Mouse (Mus musculus): ENCODE measurements at regions not wholly inside any gene's neighbourhood (a gene's known extent, or its start where the extent isn't known, plus 50 kb on each side); places are given as distances from the start of the nearest gene placed in this dataset.

- Histone ChIP-seq H3K4me2 (ENCODE audit: low read depth, severe bottlenecking) (no peak overlapping the region), H3K36me3 (ENCODE audit: control insufficient read depth, insufficient read depth, low read length) (no peaks in the 10 kb centered on the region), H3K27ac (replicated peaks; ENCODE audit: low read depth, low read length) (no peak overlapping the region), H3K4me3 (ENCODE audit: low read depth, low read length) (no peak overlapping the region), H3K4me1 (ENCODE audit: control insufficient read depth, insufficient read depth, low read length) (no peaks in the 10 kb centered on the region), H3K9me3 (ENCODE audit: control insufficient read depth, low read length) (no peaks in the 10 kb centered on the region), H3K27me3 (ENCODE audit: control insufficient read depth, insufficient read depth, low read length) (no peaks in the 10 kb centered on the region), H3K9ac (ENCODE audit: low read length) (no peak overlapping the region)
- ATAC-seq (ENCODE audit: insufficient number of reproducible peaks, low FRiP score, low TSS enrichment, low read depth) (no peak), DNase-seq (ENCODE audit: low spot score) (no peak)
- 95% methylated on average over 3 of the region's 3 CpGs for WGBS
These were observed 178.5 kb downstream of the Tmem114 start for GRCm38 (mm10) chr16:8246445-8246844.

DNA sequence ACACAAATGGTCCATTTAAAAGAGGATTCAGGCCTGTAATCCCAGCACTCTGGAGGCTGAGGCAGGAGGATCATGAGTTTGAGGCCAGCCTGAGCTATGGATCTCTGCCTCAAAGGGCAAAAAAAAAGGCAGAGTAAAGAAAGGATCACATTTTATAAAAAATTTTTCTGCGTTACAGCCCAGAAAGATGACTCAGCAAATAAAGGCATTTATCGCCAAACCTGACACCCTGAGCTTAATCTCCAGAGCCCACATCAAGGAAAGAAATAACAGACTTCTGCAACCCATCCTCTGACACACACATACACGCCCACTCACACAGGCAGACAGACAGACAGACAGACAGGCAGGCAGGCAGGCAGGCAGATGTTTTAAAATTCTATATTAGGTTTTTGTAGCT, 179.3 kb downstream of the Tmem114 start:
- H3K27me3 ChIP-seq (ENCODE audit: control insufficient read depth, insufficient read depth, low read length) = no peaks in the 10 kb centered on the region
- H3K4me1 ChIP-seq (ENCODE audit: control insufficient read depth, insufficient read depth, low read length) = no peaks in the 10 kb centered on the region
- ATAC-seq (ENCODE audit: insufficient number of reproducible peaks, low FRiP score, low TSS enrichment, low read depth) (no peak), DNase-seq (ENCODE audit: low spot score) (no peak)
- no peaks in the 10 kb centered on the region for H3K36me3 ChIP-seq (ENCODE audit: control insufficient read depth, insufficient read depth, low read length)
- no peak overlapping the region for H3K9ac ChIP-seq (ENCODE audit: low read length)
- no peaks in the 10 kb centered on the region for H3K9me3 ChIP-seq (ENCODE audit: control insufficient read depth, low read length)
- 86% methylated on average over 3 of the region's 3 CpGs for WGBS
- H3K4me3 ChIP-seq (ENCODE audit: low read depth, low read length) = no peak overlapping the region
- H3K4me2 ChIP-seq (ENCODE audit: low read depth, severe bottlenecking) = no peak overlapping the region
- no peak overlapping the region for H3K27ac ChIP-seq (replicated peaks; ENCODE audit: low read depth, low read length)

DNA sequence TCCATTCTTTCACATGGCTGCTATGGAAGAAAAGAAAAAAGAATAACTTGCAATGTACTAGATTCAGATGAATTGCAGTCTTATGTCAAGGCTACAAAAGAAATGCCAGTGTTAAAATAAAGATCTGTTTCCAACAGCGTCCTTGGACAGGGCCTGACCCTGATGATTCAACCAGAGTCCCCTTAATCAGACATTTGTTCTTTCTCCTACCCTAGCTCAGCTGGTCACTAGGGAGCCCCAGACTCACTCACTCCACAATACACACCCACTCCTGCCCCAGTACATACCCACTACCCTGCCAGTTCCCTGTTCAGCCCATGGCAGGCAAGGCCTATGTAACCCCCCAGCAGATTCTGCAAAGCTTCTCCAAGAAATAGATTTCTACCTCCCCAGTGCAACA, 190.6 kb downstream of the Tmem114 start:
- no peaks in the 10 kb centered on the region for H3K36me3 ChIP-seq (ENCODE audit: control insufficient read depth, insufficient read depth, low read length)
- H3K27ac ChIP-seq (replicated peaks; ENCODE audit: low read depth, low read length) = no peak overlapping the region
- no peak overlapping the region for H3K4me3 ChIP-seq (ENCODE audit: low read depth, low read length)
- ATAC-seq (ENCODE audit: insufficient number of reproducible peaks, low FRiP score, low TSS enrichment, low read depth) (no peak), DNase-seq (ENCODE audit: low spot score) (no peak)
- H3K4me1 ChIP-seq (ENCODE audit: control insufficient read depth, insufficient read depth, low read length) = no peaks in the 10 kb centered on the region
- no peaks in the 10 kb centered on the region for H3K27me3 ChIP-seq (ENCODE audit: control insufficient read depth, insufficient read depth, low read length)
- no peak overlapping the region for H3K9ac ChIP-seq (ENCODE audit: low read length)
- H3K4me2 ChIP-seq (ENCODE audit: low read depth, severe bottlenecking) = no peak overlapping the region
- no peaks in the 10 kb centered on the region; the same call in 1 of the 2 replicates for H3K9me3 ChIP-seq (ENCODE audit: control insufficient read depth, low read length)
- WGBS = 83% methylated on average over 1 of the region's 1 CpGs

- ATAC-seq (ENCODE audit: insufficient number of reproducible peaks, low FRiP score, low TSS enrichment, low read depth) (no peak), DNase-seq (ENCODE audit: low spot score) (no peak)
- WGBS = 78% methylated on average over 4 of the region's 4 CpGs
- Histone ChIP-seq H3K27me3 (ENCODE audit: control insufficient read depth, insufficient read depth, low read length) (no peaks in the 10 kb centered on the region), H3K9me3 (ENCODE audit: control insufficient read depth, low read length) (no peaks in the 10 kb centered on the region; the same call in 1 of the 2 replicates), H3K27ac (replicated peaks; ENCODE audit: low read depth, low read length) (no peak overlapping the region), H3K36me3 (ENCODE audit: control insufficient read depth, insufficient read depth, low read length) (no peaks in the 10 kb centered on the region), H3K9ac (ENCODE audit: low read length) (no peak overlapping the region), H3K4me1 (ENCODE audit: control insufficient read depth, insufficient read depth, low read length) (no peaks in the 10 kb centered on the region), H3K4me2 (ENCODE audit: low read depth, severe bottlenecking) (no peak overlapping the region), H3K4me3 (ENCODE audit: low read depth, low read length) (no peak overlapping the region)
These were observed 192.9 kb downstream of the Tmem114 start for GRCm38 (mm10) chr16:8232079-8232478.

DNA sequence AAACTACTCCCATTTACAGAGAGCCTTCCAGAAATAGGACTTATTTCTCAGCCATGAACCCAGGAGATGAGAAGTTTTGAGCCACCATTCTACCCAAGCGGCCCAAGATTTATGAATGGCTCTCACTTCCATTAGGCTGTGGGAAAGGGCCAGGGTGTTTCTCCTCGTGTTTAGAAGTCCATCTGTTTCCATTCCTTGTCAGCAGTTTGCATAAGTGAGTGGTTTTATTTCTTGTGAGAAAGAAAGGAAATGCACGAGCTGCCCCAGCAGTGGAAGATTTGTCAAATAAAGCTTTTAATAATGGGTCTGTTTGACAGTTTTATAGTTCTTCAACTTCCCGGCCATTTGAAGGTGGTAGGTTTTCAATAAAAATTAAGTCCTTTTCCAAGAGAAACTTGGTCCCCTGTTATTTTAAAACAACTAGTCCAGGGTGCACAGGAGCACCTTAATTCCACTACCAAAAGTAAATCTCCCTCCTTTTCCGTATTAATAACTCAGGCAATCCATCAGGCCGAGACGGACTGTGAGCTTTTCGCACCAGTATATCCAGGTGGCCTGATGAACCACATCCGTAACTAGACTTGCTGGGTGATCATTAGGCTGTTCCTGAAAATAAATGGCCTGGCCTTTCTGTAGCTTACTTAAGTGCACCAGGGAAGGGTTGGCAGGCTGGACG, 201.2 kb downstream of the Tmem114 start:
- no peaks in the 10 kb centered on the region for H3K36me3 ChIP-seq (ENCODE audit: control insufficient read depth, insufficient read depth, low read length)
- no peak overlapping the region for H3K9ac ChIP-seq (ENCODE audit: low read length)
- 0 out of 2 replicates have a peak overlapping the region, but pooled peaks have one; percentile 6 for H3K27ac ChIP-seq (replicated peaks; ENCODE audit: low read depth, low read length)
- peak; percentile 86 for ATAC-seq (ENCODE audit: insufficient number of reproducible peaks, low FRiP score, low TSS enrichment, low read depth)
- peak; percentile 68 for DNase-seq (ENCODE audit: low spot score)
- 14% methylated on average over 10 of the region's 10 CpGs for WGBS
- H3K4me3 ChIP-seq (ENCODE audit: low read depth, low read length) = no peak overlapping the region
- no peak overlapping the region for H3K4me2 ChIP-seq (ENCODE audit: low read depth, severe bottlenecking)
- H3K9me3 ChIP-seq (ENCODE audit: control insufficient read depth, low read length) = no peaks in the 10 kb centered on the region
- peaks cover 5% of the 10 kb centered on the region; the same call in 1 of the 2 replicates for H3K4me1 ChIP-seq (ENCODE audit: control insufficient read depth, insufficient read depth, low read length)
- no peaks in the 10 kb centered on the region for H3K27me3 ChIP-seq (ENCODE audit: control insufficient read depth, insufficient read depth, low read length)

GRCm38 (mm10) chr16:8208251-8209181, 216.4 kb downstream of the Tmem114 start:
- no peaks in the 10 kb centered on the region for H3K4me1 ChIP-seq (ENCODE audit: control insufficient read depth, insufficient read depth, low read length)
- no peaks in the 10 kb centered on the region for H3K27me3 ChIP-seq (ENCODE audit: control insufficient read depth, insufficient read depth, low read length)
- no peak overlapping the region for H3K4me2 ChIP-seq (ENCODE audit: low read depth, severe bottlenecking)
- DNase-seq (ENCODE audit: low spot score) = no peak
- H3K27ac ChIP-seq (replicated peaks; ENCODE audit: low read depth, low read length) = no peak overlapping the region
- 83% methylated on average over 8 of the region's 8 CpGs for whole genome bisulfite sequencing
- no peaks in the 10 kb centered on the region for H3K36me3 ChIP-seq (ENCODE audit: control insufficient read depth, insufficient read depth, low read length)
- no peaks in the 10 kb centered on the region for H3K9me3 ChIP-seq (ENCODE audit: control insufficient read depth, low read length)
- no peak overlapping the region for H3K9ac ChIP-seq (ENCODE audit: low read length)
- ATAC-seq (ENCODE audit: insufficient number of reproducible peaks, low FRiP score, low TSS enrichment, low read depth) = no peak
- no peak overlapping the region for H3K4me3 ChIP-seq (ENCODE audit: low read depth, low read length)

- Histone ChIP-seq H3K4me3 (ENCODE audit: low read depth, low read length) (no peak overlapping the region), H3K4me1 (ENCODE audit: control insufficient read depth, insufficient read depth, low read length) (no peaks in the 10 kb centered on the region), H3K27ac (replicated peaks; ENCODE audit: low read depth, low read length) (no peak overlapping the region), H3K4me2 (ENCODE audit: low read depth, severe bottlenecking) (no peak overlapping the region), H3K9me3 (ENCODE audit: control insufficient read depth, low read length) (no peaks in the 10 kb centered on the region), H3K27me3 (ENCODE audit: control insufficient read depth, insufficient read depth, low read length) (no peaks in the 10 kb centered on the region), H3K9ac (ENCODE audit: low read length) (no peak overlapping the region), H3K36me3 (ENCODE audit: control insufficient read depth, insufficient read depth, low read length) (no peaks in the 10 kb centered on the region)
- WGBS = 54% methylated on average over 5 of the region's 5 CpGs
- ATAC-seq (ENCODE audit: insufficient number of reproducible peaks, low FRiP score, low TSS enrichment, low read depth) = no peak
- no peak for DNase-seq (ENCODE audit: low spot score)
These were observed 219.9 kb downstream of the Tmem114 start for GRCm38 (mm10) chr16:8205014-8205413.

- DNase-seq (ENCODE audit: low spot score) (no peak), ATAC-seq (ENCODE audit: insufficient number of reproducible peaks, low FRiP score, low TSS enrichment, low read depth) (no peak)
- Histone ChIP-seq H3K9ac (ENCODE audit: low read length) (no peak overlapping the region), H3K9me3 (ENCODE audit: control insufficient read depth, low read length) (no peaks in the 10 kb centered on the region), H3K36me3 (ENCODE audit: control insufficient read depth, insufficient read depth, low read length) (no peaks in the 10 kb centered on the region), H3K27ac (replicated peaks; ENCODE audit: low read depth, low read length) (no peak overlapping the region), H3K4me2 (ENCODE audit: low read depth, severe bottlenecking) (no peak overlapping the region), H3K4me3 (ENCODE audit: low read depth, low read length) (no peak overlapping the region), H3K4me1 (ENCODE audit: control insufficient read depth, insufficient read depth, low read length) (no peaks in the 10 kb centered on the region), H3K27me3 (ENCODE audit: control insufficient read depth, insufficient read depth, low read length) (no peaks in the 10 kb centered on the region)
- 93% methylated on average over 3 of the region's 3 CpGs for WGBS
These were observed 223.6 kb downstream of the Tmem114 start for GRCm38 (mm10) chr16:8201306-8201705.
